Mouse (Mus musculus) kidney, postnatal 0 days (tissue): ENCODE results near the gene Nol8. TPM values are rescaled to one million over a fixed set of nuclear protein-coding genes. Genes with fewer than 3 reads are reported as not detected.
A peak's percentile ranks its signal among the peaks of the same experiment; 100 is the strongest.

Source experiments
- ATAC-seq: fragments of 200-750 bp; cut with Nextera tagmentation; replicated peaks from 2 replicates; pipeline ENCODE4 v1.8.0; 2017; ENCODE audit warnings: low read depth, moderate number of reproducible peaks, moderate TSS enrichment, moderate library complexity; ENCODE audit not compliant: low FRiP score
- DNase-seq: peaks from one replicate; pipeline ENCODE4 v3.0.0-alpha.2; 2016; ENCODE audit warnings: low spot score
- H3K27ac ChIP-seq: fragments of 300-500 bp; sonication (generic); 2 replicates; pipeline ENCODE4 v1.5.1; 2014; ENCODE audit warnings: mild to moderate bottlenecking
- H3K27me3 ChIP-seq: fragments of 300-500 bp; sonication (generic); 2 replicates; pipeline ENCODE4 v1.6.1; 2014; ENCODE audit warnings: low read length, mixed read lengths; ENCODE audit not compliant: insufficient read depth
- H3K36me3 ChIP-seq: fragments of 300-500 bp; sonication (generic); 2 replicates; pipeline ENCODE4 v1.6.1; 2014; ENCODE audit warnings: low read length, mixed read lengths; ENCODE audit not compliant: insufficient read depth
- H3K4me1 ChIP-seq: fragments of 300-500 bp; sonication (generic); replicated peaks from 2 replicates; pipeline ENCODE4 v1.6.1; 2014; ENCODE audit warnings: antibody characterized with exemption, low read length, mixed read lengths; ENCODE audit not compliant: insufficient read depth
- H3K4me2 ChIP-seq: fragments of 300-500 bp; sonication (generic); 2 replicates; pipeline ENCODE4 v1.6.1; 2014; ENCODE audit warnings: mild to moderate bottlenecking, low read length, moderate library complexity, mixed read lengths
- H3K4me3 ChIP-seq: fragments of 300-500 bp; sonication (generic); replicated peaks from 2 replicates; pipeline ENCODE4 v1.5.1; 2014; ENCODE audit warnings: low read depth, low read length
- H3K9ac ChIP-seq: fragments of 300-500 bp; sonication (generic); 2 replicates; pipeline ENCODE4 v1.6.1; 2014; ENCODE audit warnings: low read depth, low read length
- H3K9me3 ChIP-seq: fragments of 300-500 bp; sonication (generic); replicated peaks from 2 replicates; pipeline ENCODE4 v1.6.1; 2016; ENCODE audit warnings: low read length, inconsistent platforms, mixed read lengths
- CTCF ChIP-seq: IDR thresholded peaks from 2 replicates; pipeline ENCODE4 v1.5.1; 2016; ENCODE audit warnings: antibody characterized with exemption, low read depth, mild to moderate bottlenecking, moderate library complexity
- WGBS: fragments of 180-500 bp; shearing (Covaris S2); extraction: QIAGEN DNeasy Blood & Tissue Kit; methylation state at CpG from one replicate; pipeline ENCODE4 v1.1.7; 2014; 5-methylcytosine and 5-hydroxymethylcytosine counted together
- polyA plus RNA-seq: library from polyadenylated mRNA; unstranded; fragments of >200 nt; fragmentation: Nextera tagmentation; extraction: Ambion mirVana; gene quantifications from 2 replicates; pipeline ENCODE4 v1.2.1, GENCODE M21; 2015

Nol8 gene
- polyA plus RNA-seq, 1 experiment from 2014 or later = 19.3 TPM

DNA sequence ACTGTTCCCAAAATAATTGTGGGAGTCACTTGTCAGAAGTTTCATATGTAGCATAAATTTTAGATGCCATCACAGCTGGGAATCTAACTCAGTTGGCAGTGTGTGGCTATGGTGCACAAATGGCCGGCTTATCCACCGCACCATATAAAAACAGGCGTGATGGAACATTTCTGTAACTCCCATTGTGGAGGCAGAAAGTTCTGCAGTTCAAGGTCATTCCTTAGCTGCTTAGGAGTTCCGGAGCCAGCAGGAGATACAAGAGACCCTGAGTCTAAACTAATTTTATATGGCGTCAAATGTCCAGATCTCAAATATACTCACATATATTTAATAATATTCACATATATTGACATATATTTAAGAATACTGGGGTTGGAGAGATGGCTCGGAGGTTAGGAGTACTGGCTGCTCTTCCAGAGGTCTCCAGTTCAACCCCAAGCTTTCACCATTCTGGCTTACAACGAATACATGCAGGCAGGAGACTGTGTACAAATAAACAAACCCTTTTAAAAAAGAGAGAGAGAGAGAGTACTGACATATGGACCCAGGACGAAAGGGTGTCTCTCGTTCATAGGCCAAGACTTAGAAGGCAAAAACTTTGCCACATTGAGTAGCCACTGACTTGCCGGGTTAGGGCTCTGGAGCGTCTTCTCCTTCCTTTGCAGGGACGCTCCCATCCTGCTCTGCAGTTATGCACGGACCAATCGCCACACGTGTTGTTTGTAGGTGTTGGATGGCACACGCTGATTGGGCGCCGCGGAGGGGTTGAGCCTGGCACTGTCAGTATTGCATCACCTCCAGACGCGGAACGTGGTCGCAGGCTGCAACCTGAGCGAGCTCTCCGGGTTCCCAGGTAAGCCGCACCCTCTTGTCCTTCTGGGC is 28.7 kb downstream of the Nol8 start, which contains the start of gene Iars:
TSS of gene Iars (plus strand) at position 750 of the 882 bp plus-strand sequence.
- Histone ChIP-seq H3K4me1 (0 out of 2 replicates have a peak, but pooled peaks cover 5% of the 10 kb centered on the region), H3K4me3 (peak within 1 kb of the TSS; percentile 88), H3K27me3 (no peaks in the 10 kb centered on the region), H3K9me3 (no peaks in the 10 kb centered on the region), H3K27ac (peak within 1 kb of the TSS; percentile 82), H3K4me2 (peak within 1 kb of the TSS; percentile 90), H3K36me3 (0 out of 2 replicates have a peak, but pooled peaks cover 9% of the 10 kb centered on the region), H3K9ac (peak within 1 kb of the TSS; percentile 91)
- DNase-seq = peak; percentile 98
- 4% methylated on average over 26 of the region's 26 CpGs for WGBS
- ATAC-seq = peak; percentile 100
- TF ChIP-seq CTCF = no peak

DNA sequence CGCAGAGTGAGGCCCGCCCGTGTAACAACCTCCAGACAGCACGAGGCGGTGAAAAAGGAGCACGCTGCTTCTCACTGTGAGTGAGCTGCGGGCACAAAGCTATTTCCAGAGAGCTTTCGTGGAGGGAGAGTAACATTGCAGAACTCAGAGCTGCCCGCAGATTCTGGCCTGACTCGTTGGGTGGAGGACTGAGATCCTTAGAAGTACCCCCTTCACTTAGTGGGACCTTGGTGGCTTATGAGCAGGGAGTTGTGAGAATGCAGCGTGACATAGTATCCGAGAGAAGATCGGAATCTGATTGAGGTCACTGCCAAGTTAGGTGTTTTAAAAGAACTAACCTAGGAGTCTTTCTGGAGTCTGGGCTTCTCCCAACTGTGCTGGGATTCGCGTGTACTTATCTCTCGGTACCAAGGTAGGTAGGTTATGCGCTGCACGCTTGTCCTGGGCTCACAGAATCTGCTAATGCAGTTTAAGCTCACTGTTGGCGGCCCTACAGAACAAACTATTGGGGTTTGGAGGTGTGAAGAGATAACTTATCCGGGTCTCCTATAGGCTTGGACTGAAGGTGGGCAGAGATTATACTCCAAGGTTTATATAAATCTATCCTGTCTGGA is 29.5 kb downstream of the Nol8 start:
- Histone ChIP-seq H3K27me3 (no peaks in the 10 kb centered on the region), H3K27ac (peak overlapping the region; percentile 82), H3K4me1 (0 out of 2 replicates have a peak, but pooled peaks cover 5% of the 10 kb centered on the region), H3K9ac (peak overlapping the region; percentile 91), H3K36me3 (0 out of 2 replicates have a peak, but pooled peaks cover 5% of the 10 kb centered on the region), H3K4me3 (peak overlapping the region; percentile 88), H3K4me2 (peak overlapping the region; percentile 90), H3K9me3 (no peaks in the 10 kb centered on the region)
- no peak for TF ChIP-seq CTCF
- 1% methylated on average over 20 of the region's 20 CpGs for WGBS
- ATAC-seq = no peak
- DNase-seq = no peak

DNA sequence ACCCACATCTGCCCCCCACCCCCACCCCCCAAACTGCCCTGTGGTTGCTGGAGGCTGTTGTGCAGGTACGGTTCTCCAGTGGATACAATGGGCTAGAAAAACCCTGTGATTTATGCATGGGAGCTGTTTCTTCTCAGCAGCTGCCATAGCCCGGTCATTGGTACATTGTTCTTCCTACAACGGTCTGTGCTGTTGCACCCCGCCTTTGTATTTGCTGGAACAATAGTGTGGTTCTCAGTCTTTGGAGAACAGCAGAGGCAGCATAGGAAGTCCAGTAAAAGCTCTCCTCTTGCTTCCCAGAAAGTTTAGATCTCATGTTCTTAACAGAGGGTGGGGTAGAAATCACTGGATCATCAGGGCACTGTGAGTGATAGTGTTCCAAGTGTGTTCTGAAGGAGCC is 31.4 kb downstream of the Nol8 start:
- Histone ChIP-seq H3K4me1 (0 out of 2 replicates have a peak, but pooled peaks cover 5% of the 10 kb centered on the region), H3K27ac (no peak overlapping the region), H3K4me2 (no peak overlapping the region), H3K27me3 (no peaks in the 10 kb centered on the region), H3K36me3 (peaks cover 12% of the 10 kb centered on the region; the same call in 1 of the 2 replicates), H3K4me3 (no peak overlapping the region), H3K9me3 (no peaks in the 10 kb centered on the region), H3K9ac (no peak overlapping the region)
- no peak for TF ChIP-seq CTCF
- 78% methylated on average over 4 of the region's 4 CpGs for WGBS
- ATAC-seq = no peak
- no peak for DNase-seq

DNA sequence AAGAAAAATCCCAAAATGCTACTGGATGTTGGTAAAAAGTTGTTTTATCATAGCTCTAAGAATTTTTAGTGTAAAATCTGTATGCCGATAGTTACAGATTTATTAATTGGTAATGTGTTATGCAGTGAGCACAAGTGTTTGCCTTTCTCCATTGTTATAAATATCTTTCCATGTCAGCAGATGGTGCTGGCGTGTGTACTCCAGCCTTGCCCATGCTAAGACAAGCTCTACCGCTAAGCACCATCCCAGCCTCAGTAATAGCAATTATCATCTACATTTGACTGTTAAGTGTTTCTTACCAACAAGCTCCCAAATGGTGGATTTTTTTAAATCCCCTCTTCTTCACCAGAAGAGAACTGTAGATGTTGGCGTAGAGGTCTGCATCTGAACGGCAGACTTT is 38.2 kb downstream of the Nol8 start:
- Histone ChIP-seq H3K27me3 (no peaks in the 10 kb centered on the region), H3K4me3 (no peak overlapping the region), H3K4me1 (no peaks in the 10 kb centered on the region), H3K36me3 (peaks cover 42% of the 10 kb centered on the region), H3K9ac (no peak overlapping the region), H3K27ac (no peak overlapping the region), H3K4me2 (no peak overlapping the region), H3K9me3 (no peaks in the 10 kb centered on the region)
- no peak for ATAC-seq
- WGBS = 97% methylated on average over 5 of the region's 5 CpGs
- no peak for TF ChIP-seq CTCF
- no peak for DNase-seq

DNA sequence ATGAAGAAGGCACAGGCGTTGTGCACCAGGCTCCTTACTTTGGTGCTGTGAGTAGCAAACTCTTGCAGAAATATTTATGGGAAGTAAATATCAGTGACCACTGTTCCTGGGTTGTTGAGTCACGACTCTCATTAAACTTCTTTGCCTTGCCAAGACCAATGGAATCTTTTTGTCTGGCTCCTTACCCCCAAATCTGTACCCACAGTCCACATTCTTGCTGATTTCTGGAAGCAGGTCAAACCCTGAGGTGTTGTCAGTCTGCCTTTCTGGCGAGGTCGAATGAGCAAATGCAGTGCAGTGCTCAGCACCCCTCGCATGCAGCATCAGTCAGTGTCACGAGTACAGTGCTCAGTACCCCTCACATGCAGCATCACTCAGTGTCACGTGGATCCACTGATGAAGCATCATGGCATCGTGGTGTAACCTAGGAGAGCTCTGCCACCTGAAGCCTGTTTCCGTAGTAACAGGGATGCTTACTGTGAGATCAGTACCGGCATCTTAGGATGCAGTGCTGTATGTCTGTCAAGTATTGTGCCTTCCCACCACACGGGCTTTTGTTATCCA is 50.4 kb downstream of the Nol8 start:
- DNase-seq (no peak), ATAC-seq (no peak)
- H3K4me2 ChIP-seq = no peak overlapping the region
- peaks cover 61% of the 10 kb centered on the region for H3K36me3 ChIP-seq
- H3K4me1 ChIP-seq = no peaks in the 10 kb centered on the region
- no peaks in the 10 kb centered on the region for H3K9me3 ChIP-seq
- no peak overlapping the region for H3K27ac ChIP-seq
- no peak overlapping the region for H3K9ac ChIP-seq
- H3K27me3 ChIP-seq = no peaks in the 10 kb centered on the region
- H3K4me3 ChIP-seq = no peak overlapping the region
- TF ChIP-seq CTCF = no peak
- WGBS = 94% methylated on average over 11 of the region's 11 CpGs

DNA sequence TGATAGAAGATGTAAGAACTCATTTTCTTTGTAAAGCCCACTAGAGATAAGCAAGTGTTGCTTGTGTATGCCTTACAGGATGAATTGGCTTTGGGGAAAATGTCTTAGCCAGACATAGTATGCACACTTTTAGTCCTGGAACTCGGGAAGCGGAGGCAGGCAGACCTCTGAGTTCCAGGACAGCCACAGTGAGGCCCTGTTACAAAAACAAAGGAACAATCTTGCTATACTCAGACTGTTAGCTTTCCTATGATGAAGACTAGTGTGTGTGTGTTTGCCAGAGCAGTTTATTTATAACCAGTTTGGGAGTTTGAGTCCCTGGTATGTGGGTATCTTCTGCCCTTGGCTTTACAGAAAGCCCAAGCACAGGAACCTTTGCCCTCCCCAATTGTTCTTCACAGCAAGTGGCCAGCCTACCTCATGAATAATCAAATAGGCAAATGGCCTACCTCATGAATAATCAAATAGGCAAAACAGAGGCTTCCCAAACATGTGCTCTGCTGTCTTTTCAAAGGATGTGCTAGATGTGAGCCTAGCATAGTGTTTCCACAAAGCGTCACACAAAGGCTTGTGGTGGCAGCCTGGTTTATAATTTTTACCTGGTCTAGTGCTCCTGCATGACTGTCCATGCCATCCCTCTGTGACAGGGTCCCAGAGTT is 53.3 kb downstream of the Nol8 start:
- Histone ChIP-seq H3K4me2 (no peak overlapping the region), H3K36me3 (peaks cover 63% of the 10 kb centered on the region), H3K4me3 (no peak overlapping the region), H3K27ac (no peak overlapping the region), H3K9ac (no peak overlapping the region), H3K27me3 (no peaks in the 10 kb centered on the region), H3K9me3 (no peaks in the 10 kb centered on the region), H3K4me1 (no peaks in the 10 kb centered on the region)
- ATAC-seq = no peak
- no peak for TF ChIP-seq CTCF
- 91% methylated on average over 3 of the region's 3 CpGs for WGBS
- DNase-seq = no peak
